Comparison of ENCODE assay signal across 22 mouse cellular contexts in genomic region chr2:167911511-167911910, GRCm38 (mm10). TPM values are rescaled to one million over a fixed set of nuclear protein-coding genes. Genes with fewer than 3 reads are reported as not detected.
DNase-seq lines count a peak whose midpoint lies in the region; ATAC-seq lines count a peak whose summit lies in the region.
"Had no signal": no experiment of that assay in that cellular context is flagged by ENCODE, and none has a peak within 500 bp of the region (broad histone marks: within the 10 kb centered on the region; RNA-seq: fewer than 3 reads in every experiment).

No protein-coding gene starts in this region.

- DNase-seq in 3T3-L1 (ENCODE audit: low read depth, low spot score) (peak; percentile 30), ES-CJ7 (ENCODE audit: low read depth, low spot score) (peak; percentile 35), R1 (ENCODE audit: low read depth, low spot score) (peak; percentile 74), liver (no peak)
- no peak for DNase-seq in left cerebral cortex, adult 9 months (ENCODE audit: low spot score in 2 of 2)
- no peak for DNase-seq in left cerebral cortex, adult 8-10 months (ENCODE audit: low spot score in 2 of 2)
- DNase-seq: adrenal gland, adult 8-10 months; adrenal gland, postnatal 14 days; adrenal gland, postnatal 36 days; B cell, adult 2 months; cerebellum, adult 11-12 months; cerebellum, adult 2 months; cerebellum, adult 9-10 months; cerebellum, postnatal 10 days; cerebellum, postnatal 36 days; embryo, embryonic 11 days had no signal

- ATAC-seq in megakaryocyte, adult 5-6 weeks (ENCODE audit: poor library complexity, severe bottlenecking) = peak; percentile 53
- ATAC-seq: activated CD4-positive, CD25-positive, alpha-beta regulatory T cell, adult 4 months; CD4-positive, CD25-positive, alpha-beta regulatory T cell, adult 4 months; forebrain, embryonic 14.5 days; forebrain, embryonic 16.5 days; Patski had no signal

RNA-seq across cellular contexts. Expression of gene Ptpn1, which starts 20.3 kb away (rescaled TPM):
- total RNA-seq in megakaryocyte, adult 5-6 weeks (2015) = 49.1 and 54.8 TPM in 2 replicates
- total RNA-seq in megakaryocyte, adult 5-6 weeks (2017) = 145 and 151 TPM in 2 replicates
- 10 to 100 TPM; 40.0 to 54.9 (median 50.1) TPM for total RNA-seq in left cerebral cortex, adult 8-10 months (2022)

Comparison
In these comparisons a context has a peak if more than half of its experiments do, and no peak if none do; other contexts are left out.
1. DNase-seq: peak in 3T3-L1 (single experiment), ES-CJ7 (single experiment) and R1 (single experiment); none in left cerebral cortex, adult 9 months (0 of 2), liver (single experiment) and left cerebral cortex, adult 8-10 months (0 of 2).